Comparison of ENCODE assay signal across 35 mouse cellular contexts in the genomic region with DNA sequence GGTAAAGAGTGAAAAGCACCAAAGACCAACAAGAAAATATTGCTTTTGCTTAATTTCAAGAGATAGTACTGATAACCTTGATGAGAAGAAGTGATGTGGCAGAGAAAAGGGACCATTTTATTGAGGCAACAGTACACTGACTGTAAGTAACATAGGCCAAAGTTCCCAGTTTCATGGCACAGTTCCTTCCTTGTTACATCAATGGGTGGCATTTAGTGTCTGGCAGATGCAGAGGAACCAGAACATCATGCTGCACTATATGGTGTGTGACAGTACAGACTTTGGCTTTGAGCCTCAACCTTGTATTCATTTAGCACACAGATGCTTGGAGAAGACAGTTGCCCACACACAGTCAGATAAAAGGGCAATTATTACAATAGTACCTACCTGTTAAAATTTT.
"Had no signal": no experiment of that assay in that cellular context is flagged by ENCODE, and none has a peak within 500 bp of the region (broad histone marks: within the 10 kb centered on the region; RNA-seq: fewer than 3 reads in every experiment).

No protein-coding gene starts in this region.

- H3K4me2 ChIP-seq: heart, embryonic 11.5 days; heart, embryonic 12.5 days; heart, embryonic 13.5 days; heart, embryonic 15.5 days; hindbrain, embryonic 12.5 days; hindbrain, embryonic 13.5 days; hindbrain, embryonic 14.5 days; hindbrain, embryonic 15.5 days; intestine, embryonic 15.5 days; kidney, embryonic 15.5 days had no signal

- DNase-seq: heart, postnatal 10 days; heart, postnatal 14 days; heart, postnatal 36 days; heart, postnatal 4 days; kidney, adult 11 months; kidney, adult 18-20 months; kidney, adult 2 months; kidney, adult 8-10 months; kidney, adult 9 months; kidney, postnatal 10 days; kidney, postnatal 14 days; kidney, postnatal 25 days; kidney, postnatal 36 days; kidney, postnatal 4 days; layer of hippocampus, adult 9-11 months; layer of hippocampus, postnatal 36 days had no signal

- H3K9me3 ChIP-seq: heart, embryonic 10.5 days; heart, embryonic 12.5 days; heart, embryonic 13.5 days; heart, embryonic 15.5 days; hindbrain, embryonic 10.5 days; hindbrain, embryonic 12.5 days; hindbrain, embryonic 13.5 days; hindbrain, embryonic 15.5 days; intestine, embryonic 15.5 days; kidney, embryonic 15.5 days had no signal

- H3K4me1 ChIP-seq: heart, embryonic 10.5 days; heart, embryonic 12.5 days; heart, embryonic 13.5 days; heart, embryonic 15.5 days; hindbrain, embryonic 10.5 days; hindbrain, embryonic 12.5 days; hindbrain, embryonic 13.5 days; hindbrain, embryonic 15.5 days; intestine, embryonic 15.5 days had no signal

- H3K27ac ChIP-seq: heart, embryonic 10.5 days; heart, embryonic 13.5 days; heart, embryonic 15.5 days; hindbrain, embryonic 10.5 days; hindbrain, embryonic 12.5 days; hindbrain, embryonic 13.5 days; hindbrain, embryonic 14.5 days; hindbrain, embryonic 15.5 days; hindbrain, postnatal 0 days; intestine, embryonic 15.5 days; kidney, embryonic 15.5 days; kidney, postnatal 0 days; layer of hippocampus, adult 2 months had no signal

- ATAC-seq: hindbrain, embryonic 16.5 days; hindbrain, postnatal 0 days; inflammation-experienced regulatory T-cells, adult 6 months; intestine, embryonic 15.5 days; intestine, embryonic 16.5 days; intestine, postnatal 0 days had no signal

- H3K4me3 ChIP-seq: heart, embryonic 10.5 days; heart, embryonic 12.5 days; heart, embryonic 13.5 days; heart, embryonic 15.5 days; hindbrain, embryonic 10.5 days; hindbrain, embryonic 12.5 days; hindbrain, embryonic 13.5 days; hindbrain, embryonic 15.5 days; intestine, embryonic 15.5 days; kidney, embryonic 15.5 days; layer of hippocampus, adult 2 months had no signal

- H3K9ac ChIP-seq: heart, embryonic 12.5 days; heart, embryonic 13.5 days; heart, embryonic 15.5 days; hindbrain, embryonic 12.5 days; hindbrain, embryonic 13.5 days; hindbrain, embryonic 14.5 days; hindbrain, embryonic 15.5 days; intestine, embryonic 15.5 days; kidney, embryonic 15.5 days had no signal

- H3K36me3 ChIP-seq: heart, embryonic 10.5 days; heart, embryonic 12.5 days; heart, embryonic 13.5 days; heart, embryonic 15.5 days; hindbrain, embryonic 10.5 days; hindbrain, embryonic 12.5 days; hindbrain, embryonic 13.5 days; hindbrain, embryonic 15.5 days; intestine, embryonic 15.5 days; kidney, embryonic 15.5 days had no signal

- H3K27me3 ChIP-seq: heart, embryonic 12.5 days; heart, embryonic 13.5 days; heart, embryonic 15.5 days; hindbrain, embryonic 12.5 days; hindbrain, embryonic 13.5 days; hindbrain, embryonic 15.5 days; intestine, embryonic 15.5 days; kidney, embryonic 15.5 days had no signal
